Mouse (Mus musculus) limb, embryonic 13.5 days (tissue): ENCODE measurements around the gene Snrpa1. TPM values are rescaled to one million over a fixed set of nuclear protein-coding genes. Genes with fewer than 3 reads are reported as not detected.

Source experiments
- ATAC-seq: fragments of 200-750 bp; cut with Nextera tagmentation; 2 replicates; pipeline ENCODE4 v1.8.0; 2017; ENCODE audit warnings: low read depth, moderate number of reproducible peaks, moderate TSS enrichment; ENCODE audit not compliant: low FRiP score
- H3K27ac ChIP-seq: fragments of 300-500 bp; sonication (generic); 2 replicates; pipeline ENCODE4 v1.5.1; 2015; ENCODE audit warnings: inconsistent platforms, mild to moderate bottlenecking, moderate library complexity
- H3K27me3 ChIP-seq: fragments of 300-500 bp; sonication (generic); 2 replicates; pipeline ENCODE4 v1.6.1; 2015; ENCODE audit warnings: mild to moderate bottlenecking, inconsistent platforms
- H3K36me3 ChIP-seq: fragments of 300-500 bp; sonication (generic); 2 replicates; pipeline ENCODE4 v1.6.1; 2015; ENCODE audit warnings: inconsistent platforms, mild to moderate bottlenecking, moderate library complexity
- H3K4me1 ChIP-seq: fragments of 300-500 bp; sonication (generic); 2 replicates; pipeline ENCODE4 v1.6.1; 2015; ENCODE audit warnings: inconsistent platforms
- H3K4me2 ChIP-seq: fragments of 300-500 bp; sonication (generic); replicated peaks from 2 replicates; pipeline ENCODE4 v1.6.1; 2015; ENCODE audit warnings: inconsistent platforms, mild to moderate bottlenecking, moderate library complexity
- H3K4me3 ChIP-seq: fragments of 300-500 bp; sonication (generic); 2 replicates; pipeline ENCODE4 v1.5.1; 2015; ENCODE audit warnings: moderate library complexity, mild to moderate bottlenecking, inconsistent platforms
- H3K9ac ChIP-seq: fragments of 300-500 bp; sonication (generic); 2 replicates; pipeline ENCODE4 v1.6.1; 2015; ENCODE audit warnings: mild to moderate bottlenecking, inconsistent platforms
- H3K9me3 ChIP-seq: fragments of 300-500 bp; sonication (generic); 2 replicates; pipeline ENCODE4 v1.6.1; 2016; ENCODE audit warnings: inconsistent platforms
- WGBS: fragments of 180-500 bp; shearing (Covaris S2); methylation state at CpG from one replicate; pipeline ENCODE4 v1.1.7; 2015; 5-methylcytosine and 5-hydroxymethylcytosine counted together
- polyA plus RNA-seq: library from polyadenylated mRNA; unstranded; fragments of >200 nt; fragmentation: Nextera tagmentation; extraction: Ambion mirVana; gene quantifications from 2 replicates; pipeline ENCODE4 v1.2.1, GENCODE M21; 2015

Snrpa1 gene
- polyA plus RNA-seq, 1 experiment from 2014 or later = 186 TPM

DNA sequence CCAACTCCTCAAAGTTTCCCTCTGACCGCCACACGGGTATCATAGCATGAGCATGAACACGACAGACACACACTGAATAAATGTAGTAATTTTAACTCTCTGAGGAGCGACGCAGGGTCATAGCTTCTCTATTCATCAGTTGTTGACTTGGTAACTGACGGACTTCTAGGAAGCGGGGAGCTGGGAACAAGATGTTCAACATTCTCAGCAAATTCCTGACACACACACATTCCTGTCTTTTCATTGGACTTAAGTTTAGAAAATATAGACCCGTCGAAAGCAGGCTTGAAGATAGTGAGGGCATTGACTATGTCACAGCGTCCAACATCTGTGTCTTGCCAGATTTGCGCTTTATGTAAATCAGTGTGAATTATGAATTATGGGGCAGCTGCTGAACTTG, 48.4 kb downstream of the Snrpa1 start:
- no peak overlapping the region for H3K27ac ChIP-seq
- 75% methylated on average over 11 of the region's 11 CpGs for WGBS
- H3K9me3 ChIP-seq = no peaks in the 10 kb centered on the region
- H3K27me3 ChIP-seq = no peaks in the 10 kb centered on the region
- H3K9ac ChIP-seq = peak overlapping the region; percentile 13; the same call in 1 of the 2 replicates
- H3K4me3 ChIP-seq = no peak overlapping the region
- no peaks in the 10 kb centered on the region for H3K36me3 ChIP-seq
- H3K4me1 ChIP-seq = peaks cover 34% of the 10 kb centered on the region
- H3K4me2 ChIP-seq = no peak overlapping the region
- ATAC-seq = no peak

DNA sequence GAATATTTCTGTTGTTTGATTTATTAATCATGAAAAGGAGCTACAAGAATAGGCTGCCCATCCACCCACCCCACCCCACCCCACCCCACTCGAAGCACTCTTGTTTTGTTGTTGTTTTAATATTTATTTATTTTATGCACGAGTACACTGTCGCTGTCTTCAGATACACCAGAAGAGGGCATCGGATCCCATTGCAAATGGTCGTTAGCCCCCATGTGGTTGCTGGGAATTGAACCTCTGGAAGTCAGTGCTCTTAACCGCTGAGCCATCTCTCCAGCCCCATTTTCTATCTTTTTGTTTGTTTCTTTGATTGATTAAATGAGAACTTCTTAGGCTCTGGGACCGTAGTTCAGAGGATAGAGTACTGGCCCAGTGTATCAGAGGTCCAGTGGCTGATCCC, 49.1 kb downstream of the Snrpa1 start:
- Histone ChIP-seq H3K4me2 (no peak overlapping the region), H3K9me3 (no peaks in the 10 kb centered on the region), H3K27ac (no peak overlapping the region), H3K36me3 (no peaks in the 10 kb centered on the region), H3K4me3 (no peak overlapping the region), H3K9ac (no peak overlapping the region), H3K27me3 (no peaks in the 10 kb centered on the region), H3K4me1 (peaks cover 40% of the 10 kb centered on the region)
- WGBS = 11% methylated on average over 7 of the region's 7 CpGs
- no peak for ATAC-seq

DNA sequence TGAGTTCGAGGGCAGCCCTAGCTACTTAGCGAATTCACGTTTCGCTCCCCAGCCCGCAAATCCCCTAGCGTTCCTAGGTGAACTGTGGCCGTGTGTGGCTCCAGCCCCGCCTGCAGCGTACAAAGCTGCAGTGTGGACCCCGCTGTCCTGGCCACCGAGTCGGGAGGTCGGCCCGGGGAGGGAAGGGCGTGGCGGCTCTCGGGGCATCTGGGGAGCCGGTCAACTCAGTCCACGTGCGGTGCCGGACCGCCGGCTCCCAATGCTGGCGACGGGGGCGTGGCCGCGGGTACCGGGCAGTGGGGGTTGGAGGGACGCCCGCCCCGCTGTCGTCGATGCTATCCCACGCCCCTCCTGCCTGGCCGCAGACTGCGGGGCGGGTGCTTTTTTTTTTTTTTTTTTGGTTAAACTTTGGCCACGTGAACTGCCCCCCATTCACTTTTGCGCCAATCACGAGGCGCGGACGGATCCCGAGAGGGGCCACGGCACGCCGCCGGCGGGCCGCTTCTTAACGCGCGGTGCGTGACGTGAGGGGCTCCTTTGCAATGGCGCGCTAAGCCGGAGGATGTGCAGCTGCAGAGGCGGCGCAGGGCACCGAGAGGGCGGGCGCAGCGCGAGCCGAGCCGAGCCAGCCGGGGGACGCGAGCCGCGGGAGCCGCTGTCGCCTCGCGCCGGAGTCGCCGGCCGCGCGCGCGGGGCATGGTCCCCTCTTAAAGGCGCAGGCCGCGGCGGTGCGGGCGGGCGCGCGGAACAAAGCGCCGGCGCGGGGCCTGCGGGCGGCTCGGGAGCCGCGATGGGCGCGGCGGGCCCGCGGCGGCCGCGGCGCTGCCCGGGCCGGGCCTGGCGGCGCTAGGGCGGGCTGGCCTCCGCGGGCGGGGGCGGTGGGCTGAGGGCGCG, 50.4 kb downstream of the Snrpa1 start, which contains the start of gene Chsy1:
Chsy1 (plus strand) TSS at position 555 of the 894 bp plus-strand sequence.
- no peaks in the 10 kb centered on the region for H3K27me3 ChIP-seq
- H3K9ac ChIP-seq = peak within 1 kb of the TSS; percentile 98
- WGBS = under 1% methylated on average over 94 of the region's 123 CpGs
- H3K4me1 ChIP-seq = peaks cover 47% of the 10 kb centered on the region
- H3K4me3 ChIP-seq = peak within 1 kb of the TSS; percentile 97
- H3K9me3 ChIP-seq = no peaks in the 10 kb centered on the region
- H3K36me3 ChIP-seq = 0 out of 2 replicates have a peak, but pooled peaks cover 2% of the 10 kb centered on the region
- peak; percentile 90 for ATAC-seq
- H3K4me2 ChIP-seq = peak within 1 kb of the TSS; percentile 73
- peak within 1 kb of the TSS; percentile 94 for H3K27ac ChIP-seq

DNA sequence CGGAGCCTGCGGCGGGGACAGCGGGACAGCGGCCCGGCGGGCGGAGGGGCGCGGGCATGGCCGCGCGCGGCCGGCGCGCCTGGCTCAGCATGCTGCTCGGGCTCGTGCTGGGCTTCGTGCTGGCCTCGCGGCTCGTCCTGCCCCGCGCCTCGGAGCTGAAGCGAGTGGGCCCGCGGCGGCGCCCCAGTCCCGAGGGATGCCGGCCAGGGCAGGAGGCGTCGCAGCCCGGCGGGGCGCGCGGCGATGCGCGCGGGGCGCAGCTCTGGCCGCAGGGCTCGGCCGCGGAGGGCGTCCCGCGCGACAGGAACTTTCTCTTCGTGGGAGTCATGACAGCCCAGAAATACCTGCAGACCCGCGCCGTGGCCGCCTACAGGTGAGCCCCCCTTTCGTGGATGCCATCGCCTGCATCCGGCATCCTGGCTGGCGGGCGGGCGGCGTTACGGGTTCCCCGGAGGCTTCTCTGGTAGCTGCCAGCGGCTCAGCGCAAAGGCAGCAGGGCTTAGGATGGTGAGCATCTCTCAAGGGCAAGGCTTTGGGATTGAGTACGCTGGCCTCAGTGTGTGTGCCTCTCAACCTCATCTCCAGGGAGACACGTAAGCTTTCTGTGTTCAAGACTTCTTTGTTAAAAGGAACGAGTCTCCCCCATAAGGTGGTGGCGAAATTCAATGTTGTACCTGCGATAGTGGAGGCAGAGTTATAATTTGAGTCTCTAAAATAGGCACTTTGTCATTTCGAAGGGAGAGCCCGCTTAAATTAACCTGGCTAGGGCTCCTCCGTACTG, 51.2 kb downstream of the Snrpa1 start:
- H3K9ac ChIP-seq = peak overlapping the region; percentile 98
- WGBS = under 1% methylated on average over 63 of the region's 77 CpGs
- H3K36me3 ChIP-seq = 0 out of 2 replicates have a peak, but pooled peaks cover 2% of the 10 kb centered on the region
- no peaks in the 10 kb centered on the region for H3K27me3 ChIP-seq
- ATAC-seq = 0 out of 2 replicates have a peak, but pooled peaks have one; percentile 7
- peak overlapping the region; percentile 73 for H3K4me2 ChIP-seq
- peak overlapping the region; percentile 94 for H3K27ac ChIP-seq
- peak overlapping the region; percentile 97 for H3K4me3 ChIP-seq
- no peaks in the 10 kb centered on the region for H3K9me3 ChIP-seq
- peaks cover 55% of the 10 kb centered on the region for H3K4me1 ChIP-seq

DNA sequence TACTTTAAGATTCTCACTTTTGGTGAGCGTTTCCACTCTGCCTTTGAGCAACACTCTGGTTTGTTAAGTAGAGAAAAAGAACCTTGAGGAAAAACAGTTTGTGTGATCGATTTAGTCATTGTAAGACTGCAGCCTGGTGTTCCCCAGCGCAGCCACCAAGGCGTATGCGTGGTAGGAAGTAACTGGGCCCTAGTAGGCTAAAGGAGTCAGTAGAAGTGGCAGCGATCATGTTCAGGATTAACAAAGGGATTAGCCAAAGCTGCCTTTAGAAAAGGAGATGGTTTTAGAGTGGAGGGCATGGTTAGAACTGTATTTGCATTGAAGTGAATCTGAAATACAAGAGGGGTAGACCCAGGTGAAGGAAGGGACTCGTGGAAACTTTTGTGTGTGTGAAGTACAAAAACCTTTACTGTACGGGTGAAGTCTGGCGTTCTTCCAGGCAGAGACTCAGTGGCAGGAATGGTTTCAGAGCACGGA, 51.9 kb downstream of the Snrpa1 start:
- H3K9ac ChIP-seq = peak overlapping the region; percentile 98
- H3K36me3 ChIP-seq = 0 out of 2 replicates have a peak, but pooled peaks cover 2% of the 10 kb centered on the region
- H3K27me3 ChIP-seq = no peaks in the 10 kb centered on the region
- H3K4me3 ChIP-seq = peak overlapping the region; percentile 97
- no peak for ATAC-seq
- peaks cover 61% of the 10 kb centered on the region for H3K4me1 ChIP-seq
- WGBS = 4% methylated on average over 10 of the region's 10 CpGs
- H3K4me2 ChIP-seq = peak overlapping the region; percentile 73
- no peaks in the 10 kb centered on the region for H3K9me3 ChIP-seq
- H3K27ac ChIP-seq = peak overlapping the region; percentile 94

DNA sequence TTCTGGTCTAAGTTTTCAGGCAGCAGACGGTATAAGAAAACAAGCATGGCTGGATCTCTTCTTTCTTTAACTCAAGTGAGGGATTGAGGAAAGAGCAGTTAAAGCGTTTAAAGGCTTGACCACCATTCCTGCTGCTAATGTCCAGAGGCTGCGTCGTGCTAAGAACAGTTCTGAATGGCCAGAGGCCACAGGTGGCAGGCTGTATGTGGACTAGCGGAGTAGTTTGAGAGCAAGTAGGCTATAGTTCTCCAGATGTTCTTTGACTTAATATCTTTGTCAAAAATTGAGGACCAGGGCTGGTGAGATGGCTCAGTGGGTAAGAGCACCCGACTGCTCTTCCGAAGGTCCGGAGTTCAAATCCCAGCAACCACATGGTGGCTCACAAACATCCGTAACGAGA, 52.4 kb downstream of the Snrpa1 start:
- H3K9me3 ChIP-seq = no peaks in the 10 kb centered on the region
- 58% methylated on average over 10 of the region's 10 CpGs for WGBS
- peak overlapping the region; percentile 98 for H3K9ac ChIP-seq

DNA sequence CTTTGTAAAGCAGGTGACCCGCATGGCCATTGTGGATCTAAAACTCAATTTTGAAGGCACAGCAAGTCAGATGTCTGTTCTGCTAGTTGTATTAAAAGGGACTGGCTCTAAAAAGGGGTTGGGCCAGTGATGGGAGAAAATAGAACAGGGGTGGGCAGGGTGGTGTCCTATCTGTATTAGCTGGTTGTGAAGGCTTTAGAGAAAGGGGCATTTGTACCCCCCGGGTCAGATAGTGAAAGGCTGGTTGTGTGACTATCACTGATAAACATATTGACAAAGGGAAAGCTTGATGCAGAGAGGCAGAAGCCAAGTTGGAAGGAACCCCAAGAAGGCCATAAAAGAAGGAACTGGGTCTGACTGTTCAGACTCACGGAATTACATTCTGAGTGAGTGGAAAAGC, 54.8 kb downstream of the Snrpa1 start:
- H3K9ac ChIP-seq = no peak overlapping the region
- peaks cover 71% of the 10 kb centered on the region for H3K4me1 ChIP-seq
- H3K4me3 ChIP-seq = no peak overlapping the region
- no peak overlapping the region for H3K27ac ChIP-seq
- no peaks in the 10 kb centered on the region for H3K27me3 ChIP-seq
- no peak for ATAC-seq
- H3K9me3 ChIP-seq = no peaks in the 10 kb centered on the region
- no peak overlapping the region for H3K4me2 ChIP-seq
- WGBS = 91% methylated on average over 3 of the region's 3 CpGs
- 0 out of 2 replicates have a peak, but pooled peaks cover 2% of the 10 kb centered on the region for H3K36me3 ChIP-seq

More for the DNA sequence above, 52.4 kb downstream of the Snrpa1 start:
- H3K4me2 ChIP-seq = peak overlapping the region; percentile 73
- H3K4me1 ChIP-seq = peaks cover 66% of the 10 kb centered on the region
- no peaks in the 10 kb centered on the region for H3K27me3 ChIP-seq
- peak overlapping the region; percentile 94; the same call in 1 of the 2 replicates for H3K27ac ChIP-seq
- H3K36me3 ChIP-seq = 0 out of 2 replicates have a peak, but pooled peaks cover 2% of the 10 kb centered on the region
- ATAC-seq = no peak
- peak overlapping the region; percentile 97 for H3K4me3 ChIP-seq

DNA sequence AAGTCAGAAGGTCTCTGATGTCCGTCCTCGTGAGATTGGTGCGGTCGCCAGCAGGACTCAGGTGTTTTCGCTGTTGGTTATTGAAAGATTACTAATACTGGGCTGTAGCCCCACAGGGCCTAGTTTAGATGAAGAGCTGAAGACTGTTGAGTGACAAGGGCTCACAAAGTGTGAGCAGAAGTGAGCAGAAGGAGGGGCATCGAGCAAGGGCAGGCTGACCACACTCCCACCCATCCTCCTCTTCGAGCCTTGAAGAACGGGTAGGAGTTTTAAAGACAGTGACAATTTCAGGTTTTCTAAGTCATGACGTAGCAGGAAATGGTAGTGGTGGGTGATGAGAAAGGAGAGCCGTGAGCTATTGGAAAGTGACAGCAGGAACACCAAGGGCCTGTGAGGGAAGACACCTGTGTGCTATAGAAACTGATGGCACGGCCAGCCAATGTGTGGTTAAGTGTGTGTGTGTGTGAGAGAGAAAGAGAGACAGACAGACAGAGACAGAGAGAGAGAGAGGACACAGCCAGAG, 57.1 kb downstream of the Snrpa1 start:
- Histone ChIP-seq H3K27ac (no peak overlapping the region), H3K4me3 (no peak overlapping the region), H3K9me3 (no peaks in the 10 kb centered on the region), H3K9ac (no peak overlapping the region), H3K36me3 (0 out of 2 replicates have a peak, but pooled peaks cover 2% of the 10 kb centered on the region), H3K4me2 (no peak overlapping the region), H3K4me1 (peaks cover 84% of the 10 kb centered on the region), H3K27me3 (no peaks in the 10 kb centered on the region)
- no peak for ATAC-seq
- 83% methylated on average over 11 of the region's 11 CpGs for WGBS

DNA sequence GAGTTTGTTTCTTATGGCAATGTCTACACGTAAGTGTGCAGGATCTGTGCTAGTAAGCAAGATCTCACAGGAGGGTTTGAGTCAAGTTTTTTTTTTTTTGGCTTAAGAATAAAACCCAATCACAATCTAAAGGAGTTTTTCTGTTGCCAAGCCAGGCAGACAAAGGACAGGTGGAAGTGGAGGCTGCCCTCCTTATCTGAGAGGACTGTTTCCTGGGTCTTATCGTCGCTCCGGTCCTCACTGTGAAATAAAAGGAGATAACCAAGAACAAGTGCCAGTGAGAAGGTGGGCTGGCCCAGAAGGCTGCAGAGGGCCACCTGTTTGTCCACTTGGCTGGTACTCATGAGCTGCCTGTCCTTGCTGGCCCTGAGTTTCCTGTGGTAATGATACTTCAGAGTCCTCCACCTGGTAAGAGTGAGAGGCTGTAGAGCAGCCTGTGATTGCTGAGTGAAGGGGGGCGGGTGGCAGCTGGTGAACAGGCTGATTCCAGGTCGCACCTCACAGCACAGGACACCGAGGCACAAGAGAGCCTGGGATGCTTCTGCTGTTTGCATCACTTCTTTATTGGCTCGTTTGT, 58.2 kb downstream of the Snrpa1 start:
- ATAC-seq = no peak
- 0 out of 2 replicates have a peak, but pooled peaks cover 2% of the 10 kb centered on the region for H3K36me3 ChIP-seq
- H3K4me2 ChIP-seq = no peak overlapping the region
- WGBS = 73% methylated on average over 8 of the region's 8 CpGs
- H3K27ac ChIP-seq = no peak overlapping the region
- no peak overlapping the region for H3K9ac ChIP-seq
- H3K4me1 ChIP-seq = peaks cover 83% of the 10 kb centered on the region
- H3K27me3 ChIP-seq = no peaks in the 10 kb centered on the region
- no peaks in the 10 kb centered on the region for H3K9me3 ChIP-seq
- no peak overlapping the region for H3K4me3 ChIP-seq

DNA sequence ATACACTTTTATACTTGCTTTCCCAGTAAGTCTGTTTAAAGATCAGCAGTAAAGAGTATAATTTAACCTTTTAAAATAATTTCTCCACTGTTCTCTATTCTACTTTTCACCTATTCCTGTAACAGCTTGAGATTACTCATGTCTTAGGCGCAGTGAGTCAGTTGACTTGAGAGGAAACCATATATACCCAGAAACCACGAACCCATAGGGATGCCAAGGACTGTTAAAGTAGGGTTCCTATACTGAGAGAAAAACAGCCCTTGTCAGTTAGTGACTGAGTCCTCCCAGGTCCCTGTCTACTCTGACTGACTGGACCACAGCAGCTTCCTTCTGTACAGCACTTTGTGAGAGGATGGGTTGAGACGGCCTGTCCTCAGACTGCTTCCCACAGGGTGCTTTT, 59.2 kb downstream of the Snrpa1 start:
- no peak overlapping the region for H3K9ac ChIP-seq
- no peak overlapping the region for H3K4me3 ChIP-seq
- 79% methylated on average over 3 of the region's 3 CpGs for WGBS
- peaks cover 77% of the 10 kb centered on the region for H3K4me1 ChIP-seq
- H3K36me3 ChIP-seq = 0 out of 2 replicates have a peak, but pooled peaks cover 2% of the 10 kb centered on the region
- no peaks in the 10 kb centered on the region for H3K27me3 ChIP-seq
- ATAC-seq = no peak
- H3K9me3 ChIP-seq = no peaks in the 10 kb centered on the region
- H3K27ac ChIP-seq = no peak overlapping the region
- H3K4me2 ChIP-seq = no peak overlapping the region

DNA sequence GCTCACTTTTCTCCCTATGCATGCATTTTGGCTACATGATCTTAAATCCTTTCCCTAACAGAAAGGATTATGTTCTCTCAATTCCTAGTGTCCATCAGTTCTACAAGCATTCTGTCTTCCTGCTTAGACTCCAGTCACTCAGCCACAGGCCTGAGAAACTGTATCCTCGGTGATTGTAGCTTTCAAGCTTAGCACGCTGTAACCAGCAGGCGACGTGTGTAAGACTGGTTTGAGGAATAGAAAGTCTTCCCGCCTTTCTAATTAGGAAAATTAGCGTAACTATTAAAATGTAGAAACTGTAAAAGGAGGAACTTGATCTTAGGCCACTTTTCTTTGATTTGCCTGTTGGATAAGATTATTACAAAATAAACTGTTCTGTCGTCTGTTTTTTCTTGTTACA, 60.0 kb downstream of the Snrpa1 start:
- WGBS = 71% methylated on average over 7 of the region's 7 CpGs
- Histone ChIP-seq H3K4me3 (no peak overlapping the region), H3K4me2 (no peak overlapping the region), H3K27me3 (no peaks in the 10 kb centered on the region), H3K36me3 (no peaks in the 10 kb centered on the region), H3K27ac (peak overlapping the region; percentile 22; the same call in 1 of the 2 replicates), H3K4me1 (peaks cover 72% of the 10 kb centered on the region), H3K9ac (peak overlapping the region; percentile 25; the same call in 1 of the 2 replicates), H3K9me3 (no peaks in the 10 kb centered on the region)
- no peak for ATAC-seq
